Mouse (Mus musculus) lung, adult 2 months (tissue): ENCODE measurements around the gene Dkk1. TPM values are rescaled to one million over a fixed set of nuclear protein-coding genes. Genes with fewer than 3 reads are reported as not detected.
"Not testable (repeated sequence)": the region's sequence is repeated elsewhere in the genome, so short reads cannot be mapped to it uniquely, and the experiment has no call there.

ENCODE experiments used
- DNase-seq: peaks from one replicate; pipeline ENCODE4 v3.0.0; 2022
- H3K4me1 ChIP-seq: fragments of 200-500 bp; 2 replicates; pipeline ENCODE4 v1.6.1; 2011; ENCODE audit warnings: low read length; ENCODE audit not compliant: control insufficient read depth, insufficient read depth
- H3K4me3 ChIP-seq: fragments of 200-500 bp; replicated peaks from 2 replicates; pipeline ENCODE3; 2011; ENCODE audit warnings: low read depth, mild to moderate bottlenecking, control low read depth, low read length; ENCODE audit errors: extremely low read depth
- CTCF ChIP-seq: fragments of 200-500 bp; IDR thresholded peaks from 2 replicates; pipeline ENCODE4 v1.5.1; 2011; ENCODE audit warnings: mild to moderate bottlenecking, low read length, control low read depth; ENCODE audit not compliant: insufficient read depth
- POLR2A ChIP-seq: fragments of 200-500 bp; IDR thresholded peaks from 2 replicates; pipeline ENCODE4 v1.6.1; 2011; ENCODE audit warnings: low read depth, mild to moderate bottlenecking, control low read depth, low read length, borderline replicate concordance; ENCODE audit errors: extremely low read depth
- WGBS: fragments of 180-500 bp; shearing (Covaris S2); methylation state at CpG from one replicate; pipeline ENCODE4 v1.1.7; 2018; 5-methylcytosine and 5-hydroxymethylcytosine counted together
- polyA plus RNA-seq: library from polyadenylated mRNA; depleted of rRNA; stranded (reverse); fragments of >200 nt; gene quantifications from 2 replicates; pipeline ENCODE4 v1.2.3, GENCODE M21; 2012; rRNA removed

The Dkk1 gene
- not detected in 2 replicates for polyA plus RNA-seq

DNA sequence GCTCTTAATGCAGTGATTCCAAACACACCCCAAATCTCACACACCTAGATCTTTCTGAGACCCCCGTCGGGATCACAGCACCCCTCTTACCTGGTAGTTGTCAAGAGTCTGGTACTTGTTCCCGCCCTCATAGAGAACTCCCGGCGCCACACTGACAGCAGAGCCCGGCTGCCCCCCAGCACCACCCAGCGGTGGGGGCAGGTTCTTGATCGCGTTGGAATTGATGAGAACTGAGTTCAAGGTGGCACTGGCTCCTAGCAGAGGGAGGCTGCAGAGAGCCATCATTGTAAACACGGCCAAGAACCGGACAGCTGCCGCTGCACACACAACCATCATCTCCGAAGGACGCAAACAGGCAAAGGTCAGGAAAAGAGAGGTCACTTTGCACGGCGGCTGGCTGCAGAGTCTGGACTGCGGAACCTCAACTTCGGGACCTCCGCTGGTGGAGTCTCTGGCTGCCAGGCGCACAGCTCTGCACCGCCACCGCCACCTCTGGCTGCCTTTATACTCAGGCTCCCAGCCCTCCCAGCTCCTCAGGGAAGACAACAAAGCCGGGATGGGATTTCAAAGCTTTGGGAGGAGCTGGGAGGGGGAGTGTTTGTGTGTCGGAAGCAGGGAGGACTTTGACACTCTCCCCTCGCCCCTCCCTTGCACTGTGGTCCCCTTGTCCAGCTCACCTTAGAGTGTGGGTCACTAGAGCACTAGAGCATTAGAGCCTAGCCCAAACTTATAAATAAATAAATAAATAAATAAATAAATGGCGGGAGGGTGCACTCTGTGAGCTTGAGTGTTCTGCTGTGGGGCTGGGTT, at the start of gene Dkk1:
Dkk1 (minus strand) TSS at position 622 of the 810 bp plus-strand sequence.
- Histone ChIP-seq H3K4me3 (no peak within 1 kb of the TSS), H3K4me1 (no peaks in the 10 kb centered on the region)
- TF ChIP-seq CTCF, result no peak
- no peak for TF ChIP-seq POLR2A
- DNase-seq, result no peak
- 1% methylated on average over 26 of the region's 26 CpGs for WGBS

DNA sequence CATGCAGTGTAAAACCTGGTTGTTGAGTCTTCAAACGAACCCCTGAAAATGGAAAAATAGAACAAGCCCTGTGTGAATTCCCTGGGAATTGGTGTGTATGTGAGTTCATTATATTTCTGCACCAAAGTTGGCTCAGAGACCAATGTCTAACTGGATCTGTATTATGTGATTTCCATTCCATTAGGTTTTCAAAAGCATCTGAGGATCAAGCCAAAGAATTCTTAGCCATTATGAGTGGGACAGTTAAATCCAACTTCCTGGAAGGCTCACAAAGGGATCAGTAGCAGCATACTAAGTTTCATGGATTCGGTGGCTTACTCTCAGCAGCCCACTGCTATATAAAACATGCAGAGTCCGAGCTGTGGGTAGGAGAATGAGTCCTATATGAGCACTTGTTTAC, 36.9 kb upstream of the Dkk1 start:
- no peak for DNase-seq
- Histone ChIP-seq H3K4me3 (no peak overlapping the region), H3K4me1 (no peaks in the 10 kb centered on the region)
- 78% methylated on average over 3 of the region's 3 CpGs for WGBS
- TF ChIP-seq CTCF (no peak), POLR2A (no peak)

DNA sequence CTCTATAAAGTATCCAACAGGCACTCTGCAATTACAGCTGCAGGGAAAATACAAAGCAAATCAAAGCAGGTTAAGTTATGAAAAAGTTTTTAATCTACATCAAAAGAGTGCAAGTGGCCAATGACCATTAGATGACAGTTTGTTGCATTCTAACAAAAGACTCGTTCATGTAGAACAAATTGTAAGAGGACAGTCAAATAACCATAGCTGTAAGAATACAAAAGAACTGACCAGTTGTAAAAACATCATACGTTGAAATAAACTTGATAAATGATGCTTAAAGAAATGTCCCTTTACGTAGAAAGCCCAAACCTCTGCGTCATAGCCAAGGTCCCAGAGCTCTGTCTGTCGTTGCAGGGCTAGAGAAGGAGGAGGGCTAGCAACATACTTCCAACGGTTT, 15.1 kb upstream of the Dkk1 start:
- no peaks in the 10 kb centered on the region for H3K4me1 ChIP-seq
- 83% methylated on average over 6 of the region's 6 CpGs for WGBS
- DNase-seq, result no peak
- no peak for TF ChIP-seq CTCF
- H3K4me3 ChIP-seq, result no peak overlapping the region

DNA sequence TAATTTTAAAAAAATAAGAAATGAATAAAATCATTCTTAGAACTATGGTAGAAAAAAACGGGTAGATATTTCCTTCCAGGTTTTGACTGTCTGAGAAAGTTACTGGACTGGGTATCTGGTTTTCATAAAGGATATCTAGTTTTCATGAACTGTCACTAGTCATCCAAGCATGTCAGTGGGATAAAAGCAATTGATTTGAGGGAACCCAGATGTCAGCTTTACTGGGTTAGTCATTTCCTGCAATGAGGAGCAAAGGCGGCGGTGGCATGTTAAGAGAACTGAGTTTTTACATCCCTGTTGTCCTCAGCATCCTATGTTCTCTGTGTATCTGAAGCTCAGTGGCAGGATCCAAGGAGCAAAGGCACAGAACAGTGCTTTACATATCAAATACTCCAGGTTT, 14.4 kb upstream of the Dkk1 start:
- no peak for TF ChIP-seq CTCF
- no peak for TF ChIP-seq POLR2A
- 85% methylated on average over 3 of the region's 3 CpGs for WGBS
- Histone ChIP-seq H3K4me3 (no peak overlapping the region), H3K4me1 (no peaks in the 10 kb centered on the region)
- no peak for DNase-seq

DNA sequence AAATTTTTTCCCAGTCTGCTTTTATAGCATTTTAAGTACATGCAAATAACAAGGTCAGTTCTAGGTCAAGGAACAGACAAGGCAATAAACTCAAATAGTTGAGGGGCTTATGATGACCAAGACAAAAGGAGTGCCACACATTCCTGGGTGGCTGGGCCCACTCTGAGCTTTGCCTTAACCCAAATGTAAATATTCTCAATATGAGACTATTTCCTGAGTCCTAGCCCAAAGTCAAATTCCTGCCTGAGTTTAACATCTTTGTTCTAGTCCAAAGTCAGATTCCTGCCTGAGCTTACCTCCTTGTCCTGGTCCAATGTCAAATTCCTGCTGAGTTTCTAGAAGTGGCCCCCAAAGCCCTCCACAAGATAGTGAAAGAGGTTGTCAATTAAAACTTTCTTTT, 8.6 kb upstream of the Dkk1 start:
- no peak overlapping the region for H3K4me3 ChIP-seq
- DNase-seq, result no peak
- no peaks in the 10 kb centered on the region for H3K4me1 ChIP-seq
- no peak for TF ChIP-seq CTCF
- no peak for TF ChIP-seq POLR2A

DNA sequence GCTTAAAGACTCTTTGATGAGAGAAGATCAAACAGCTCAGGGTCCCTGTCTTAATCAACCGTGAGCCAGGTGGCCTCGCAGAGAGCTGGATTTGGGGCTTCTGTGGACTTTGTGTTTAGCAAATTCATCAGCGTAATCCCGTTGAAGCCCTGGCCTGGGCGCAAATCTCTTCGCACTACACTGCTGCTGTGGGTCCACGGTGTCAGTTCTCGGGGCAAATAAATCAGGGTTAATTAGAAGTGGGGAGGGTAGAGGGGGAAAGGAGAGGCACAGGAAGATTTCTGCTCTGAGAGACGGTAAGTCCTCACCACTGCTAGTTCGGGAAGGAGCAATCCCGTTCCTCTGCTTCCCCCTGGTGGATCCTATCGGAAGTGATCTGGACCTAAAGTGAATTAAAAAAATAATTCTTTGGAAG, 5.0 kb upstream of the Dkk1 start:
- no peak for TF ChIP-seq POLR2A
- TF ChIP-seq CTCF, result peak; percentile 88
- DNase-seq, result peak; percentile 59
- 3% methylated on average over 12 of the region's 12 CpGs for WGBS
- H3K4me1 ChIP-seq, result no peaks in the 10 kb centered on the region
- no peak overlapping the region for H3K4me3 ChIP-seq

DNA sequence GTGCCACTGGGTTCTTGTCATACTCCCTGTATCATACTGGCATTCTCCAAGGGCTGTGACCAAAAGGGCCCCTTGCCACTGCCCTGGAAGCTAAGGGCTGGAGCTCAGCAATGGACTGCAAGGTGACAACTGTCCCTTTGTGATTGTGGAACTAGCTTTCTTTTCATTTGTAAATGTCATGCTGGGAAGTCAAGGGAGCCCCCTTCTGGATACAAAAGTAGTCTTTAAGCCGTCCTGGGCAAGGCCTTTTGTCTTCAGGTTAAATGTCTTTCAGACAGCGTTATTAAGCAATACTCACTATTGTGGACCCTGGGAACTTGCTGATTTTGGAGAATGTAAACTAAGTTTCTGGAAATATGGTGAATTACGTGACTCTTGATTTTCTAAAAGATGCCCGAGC, 4.3 kb upstream of the Dkk1 start:
- no peak overlapping the region for H3K4me3 ChIP-seq
- H3K4me1 ChIP-seq, result no peaks in the 10 kb centered on the region
- 39% methylated on average over 4 of the region's 4 CpGs for WGBS
- DNase-seq, result no peak
- TF ChIP-seq CTCF, result no peak
- no peak for TF ChIP-seq POLR2A

DNA sequence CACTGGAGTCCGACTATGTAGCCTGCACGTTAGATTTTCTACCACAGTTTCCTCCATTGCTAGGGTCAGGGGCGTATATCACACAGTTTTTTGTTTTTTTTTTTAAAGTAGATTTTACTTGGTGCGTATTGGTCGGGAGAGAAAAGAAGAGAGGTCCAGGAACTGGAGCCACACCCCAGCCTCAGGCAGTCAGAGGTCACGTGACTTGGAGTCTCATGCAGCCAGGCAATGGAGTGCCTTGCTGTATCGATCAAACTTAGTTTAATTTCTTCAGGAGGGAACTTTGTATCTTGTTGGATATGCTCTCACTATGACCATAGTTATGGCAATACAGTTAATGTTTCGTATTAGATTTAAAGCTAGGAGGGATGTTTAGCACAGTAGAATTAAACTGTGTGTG, 2.8 kb upstream of the Dkk1 start:
- WGBS, result 57% methylated on average over 8 of the region's 8 CpGs
- H3K4me3 ChIP-seq, result no peak overlapping the region
- no peaks in the 10 kb centered on the region for H3K4me1 ChIP-seq
- TF ChIP-seq POLR2A, result no peak
- no peak for TF ChIP-seq CTCF
- DNase-seq, result no peak

DNA sequence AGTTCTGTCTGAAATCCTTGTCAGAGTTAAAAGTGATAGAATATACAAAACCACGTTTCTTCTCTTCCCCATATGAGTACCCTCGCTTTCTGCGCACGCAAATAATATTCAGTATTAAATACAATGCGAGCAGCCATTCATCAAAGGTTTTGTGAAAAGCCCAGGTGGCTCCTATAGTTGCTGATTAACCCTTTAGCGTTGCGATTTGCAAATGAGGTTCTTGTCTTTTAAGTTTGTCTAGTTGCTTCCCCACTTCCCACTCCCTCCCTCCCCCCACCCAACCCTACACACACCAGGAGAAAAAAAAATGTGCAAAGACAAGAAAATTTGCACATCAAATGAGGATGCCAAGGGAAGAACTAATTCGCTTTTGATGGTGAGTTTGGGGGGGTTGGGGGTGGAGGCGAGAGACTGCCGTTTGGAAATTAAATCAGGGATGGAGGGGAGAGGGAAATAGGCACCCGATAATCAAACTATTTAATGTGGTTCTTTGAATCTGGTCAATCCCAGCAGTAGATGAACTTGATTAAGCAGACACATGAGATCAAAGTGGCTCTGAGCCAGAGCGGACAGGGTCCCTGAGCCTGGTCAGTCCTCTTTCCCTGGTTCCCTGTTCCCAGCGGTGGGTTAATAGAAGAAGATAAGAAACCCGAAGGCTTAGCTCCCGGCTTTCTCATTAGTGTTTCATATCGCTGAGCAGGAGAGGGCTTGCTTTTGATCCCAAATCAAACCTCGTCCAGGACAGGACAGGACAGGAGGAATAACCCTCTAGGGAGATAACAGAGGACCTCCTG, 586 bp upstream of the Dkk1 start:
- TF ChIP-seq POLR2A, result no peak
- no peaks in the 10 kb centered on the region for H3K4me1 ChIP-seq
- WGBS, result 9% methylated on average over 17 of the region's 17 CpGs
- no peak for DNase-seq
- no peak overlapping the region for H3K4me3 ChIP-seq

DNA sequence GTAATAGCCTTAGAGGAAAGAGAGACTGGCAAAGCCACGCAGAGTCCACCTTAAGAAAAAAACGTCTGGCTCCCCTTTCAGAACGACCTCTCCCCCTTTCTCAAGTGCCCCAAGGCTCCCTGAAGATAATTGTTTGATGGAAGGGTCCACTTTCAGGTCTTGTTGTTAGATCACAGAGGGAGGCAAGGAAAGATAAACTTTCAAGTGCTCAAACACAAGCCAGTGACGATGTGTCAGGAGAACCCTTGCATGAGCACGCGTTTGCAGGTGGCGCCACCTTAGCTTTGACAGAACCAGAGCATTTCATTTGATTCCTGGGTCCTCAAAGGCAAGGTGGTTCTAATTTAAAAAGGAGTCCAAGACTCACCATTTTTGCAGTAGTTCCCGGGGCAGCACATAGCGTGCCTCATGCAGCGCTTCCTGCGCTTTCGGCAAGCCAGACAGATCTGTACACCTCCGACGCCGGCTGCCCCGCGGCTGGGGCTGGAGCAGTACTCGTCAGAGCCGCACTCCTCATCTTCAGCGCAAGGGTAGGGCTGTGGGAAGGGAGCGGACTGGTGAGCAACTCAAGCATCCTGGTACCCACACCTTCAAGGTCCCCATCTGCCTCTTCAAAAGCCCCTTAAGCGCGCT, 938 bp downstream of the Dkk1 start:
- no peak for DNase-seq
- no peaks in the 10 kb centered on the region for H3K4me1 ChIP-seq
- TF ChIP-seq CTCF, result no peak
- TF ChIP-seq POLR2A, result no peak
- 4% methylated on average over 23 of the region's 23 CpGs for WGBS
- H3K4me3 ChIP-seq, result no peak overlapping the region

DNA sequence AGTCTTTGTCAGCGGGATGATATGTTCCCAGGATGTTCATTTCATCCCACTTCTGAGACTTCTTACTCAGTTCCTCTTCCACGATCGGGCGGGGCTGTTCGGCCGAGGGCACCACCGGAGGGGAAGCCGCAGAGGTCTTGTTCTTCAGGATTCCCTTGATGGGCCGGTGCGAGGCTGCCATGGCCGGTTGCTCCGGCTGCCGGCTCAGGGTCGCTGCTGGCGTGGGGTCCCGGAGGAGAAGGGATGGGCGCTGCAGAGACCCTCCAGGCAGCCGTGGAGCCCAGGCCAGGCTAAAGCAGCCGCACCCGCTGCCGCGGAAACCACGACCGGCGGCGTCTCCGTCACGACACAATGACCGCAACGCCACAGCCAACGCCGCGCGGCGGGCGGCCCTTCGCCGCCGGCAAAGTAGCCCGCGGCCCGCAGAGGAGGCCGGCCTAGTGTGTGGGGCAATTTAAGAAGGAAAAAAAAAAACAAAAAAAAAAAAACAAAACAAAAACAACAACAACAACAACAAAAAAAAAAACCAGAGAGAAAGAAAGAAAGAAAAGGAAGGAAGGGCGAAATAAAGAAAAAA, 10.0 kb downstream of the Dkk1 start:
- not testable (repeated sequence) for H3K4me3 ChIP-seq, H3K4me1 ChIP-seq, DNase-seq
- WGBS, result 3% methylated on average over 44 of the region's 44 CpGs
